Mouse (Mus musculus): ENCODE data around the gene Prkaa2.
"Not testable (repeated sequence)": the region's sequence is repeated elsewhere in the genome, so short reads cannot be mapped to it uniquely, and the experiment has no call there.

Prkaa2 gene

DNA sequence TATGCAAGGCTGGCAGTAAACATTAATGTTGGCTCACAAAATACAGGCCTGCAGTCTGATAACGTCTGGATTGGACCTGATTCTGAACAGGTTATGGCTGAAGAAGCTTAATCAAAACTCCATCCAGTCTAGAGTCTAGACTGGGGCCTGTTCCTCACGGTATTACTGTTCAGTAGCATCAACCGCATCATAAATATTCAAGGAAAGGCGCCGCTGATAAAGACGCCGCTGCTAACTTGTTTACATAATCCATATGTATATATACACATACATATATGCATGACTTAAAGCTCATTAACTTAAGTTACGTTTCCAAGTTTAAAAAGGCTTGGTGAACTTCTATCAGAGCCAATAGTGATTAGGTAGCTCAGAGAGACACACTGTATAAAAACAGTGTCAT is 78.6 kb downstream of the Prkaa2 start:
- in situ Hi-C loops (cut with MseI, MboI) = loop anchor here in 1 of 2 experiments (5.0 kb wide), 1 partner anchor 81 kb away; no protein-coding TSS in a partner anchor

DNA sequence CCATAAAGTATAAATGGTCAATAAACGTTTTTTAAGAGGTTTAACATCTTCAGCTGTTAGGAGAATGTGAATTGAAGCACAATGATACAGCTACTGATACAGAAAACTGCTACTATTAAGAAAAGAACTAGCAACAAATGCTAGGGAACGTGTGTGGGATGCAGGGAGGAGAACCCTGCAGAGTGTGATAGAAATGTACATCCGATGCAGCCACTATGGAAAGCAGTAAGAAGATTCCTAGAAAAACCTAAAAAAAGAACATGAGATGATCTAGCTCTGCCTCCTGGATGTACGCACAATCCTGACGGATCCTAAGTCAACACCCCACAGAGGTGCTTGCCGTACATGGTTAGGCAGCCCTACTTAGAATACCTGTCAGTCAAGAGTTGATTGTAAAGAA is 82.4 kb downstream of the Prkaa2 start:
- in situ Hi-C loops (cut with MseI, MboI) = no loop called here

DNA sequence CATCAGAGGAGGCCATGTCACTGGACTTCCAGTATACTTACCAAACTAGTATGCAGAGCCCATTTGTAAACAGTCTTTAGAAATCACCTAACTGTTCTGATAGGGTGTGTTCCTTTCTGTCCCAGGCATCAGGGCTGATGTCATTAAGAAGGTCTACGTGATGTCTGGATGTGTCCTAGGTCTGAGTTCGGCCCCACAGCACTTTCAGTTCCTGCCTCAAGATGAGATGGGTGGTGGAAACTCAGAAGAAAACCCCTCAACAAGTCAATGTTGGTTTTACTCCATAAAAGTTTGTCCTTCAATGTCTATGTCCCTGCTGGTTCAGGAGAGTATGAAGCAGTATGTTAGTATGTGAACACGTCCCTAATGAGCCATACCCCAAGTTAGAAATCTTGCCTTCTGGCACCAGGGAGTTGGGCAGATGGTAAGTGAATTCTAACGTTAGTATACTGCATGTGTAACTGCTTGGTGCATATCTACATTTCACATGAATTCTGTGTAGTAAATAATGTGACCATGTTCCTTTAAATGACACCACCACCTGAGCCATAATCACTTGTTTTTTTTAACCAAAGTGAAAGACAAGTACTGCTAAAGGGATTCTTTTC is 93.6 kb downstream of the Prkaa2 start:
- in situ Hi-C loops (cut with MseI, MboI) = no loop called here

DNA sequence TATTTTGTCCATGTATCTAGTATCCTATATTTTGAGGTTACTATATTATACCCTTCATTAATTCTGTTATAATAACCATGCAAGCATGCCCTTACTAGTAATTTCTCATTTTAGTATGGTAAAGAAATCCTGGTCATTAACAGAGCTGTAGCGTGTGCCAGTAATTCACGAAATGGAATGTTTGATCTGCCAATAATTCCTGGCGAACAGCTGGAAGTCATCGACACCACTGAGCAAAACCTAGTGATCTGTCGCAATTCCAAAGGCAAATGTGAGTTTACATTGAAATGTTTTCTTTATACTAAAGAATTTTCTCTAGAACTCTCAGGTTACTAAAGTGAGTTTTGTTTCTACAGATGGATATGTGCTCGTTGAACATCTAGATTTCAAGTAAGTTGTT is 94.2 kb downstream of the Prkaa2 start:
- in situ Hi-C loops (cut with MseI, MboI) = no loop called here

DNA sequence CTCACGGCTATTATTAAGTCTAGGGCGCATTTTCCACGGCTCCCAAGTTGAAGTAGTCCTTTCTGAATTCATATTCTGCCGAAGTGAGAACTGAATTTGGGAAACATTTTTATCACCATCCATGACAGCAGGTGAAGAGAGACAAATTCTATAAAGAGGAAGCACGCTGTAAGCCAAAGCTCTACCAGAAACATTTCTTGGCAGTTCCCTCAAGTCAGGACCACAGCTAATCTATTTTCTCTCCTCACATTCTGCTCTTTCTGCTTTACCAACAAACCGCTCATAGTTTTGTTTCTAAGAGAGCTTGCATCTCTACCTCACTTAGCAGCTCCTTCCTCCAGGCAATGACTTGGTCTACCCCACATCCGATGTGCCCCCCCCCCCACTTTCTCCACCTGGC is 96.0 kb downstream of the Prkaa2 start:
- in situ Hi-C loops (cut with MseI, MboI) = no loop called here

DNA sequence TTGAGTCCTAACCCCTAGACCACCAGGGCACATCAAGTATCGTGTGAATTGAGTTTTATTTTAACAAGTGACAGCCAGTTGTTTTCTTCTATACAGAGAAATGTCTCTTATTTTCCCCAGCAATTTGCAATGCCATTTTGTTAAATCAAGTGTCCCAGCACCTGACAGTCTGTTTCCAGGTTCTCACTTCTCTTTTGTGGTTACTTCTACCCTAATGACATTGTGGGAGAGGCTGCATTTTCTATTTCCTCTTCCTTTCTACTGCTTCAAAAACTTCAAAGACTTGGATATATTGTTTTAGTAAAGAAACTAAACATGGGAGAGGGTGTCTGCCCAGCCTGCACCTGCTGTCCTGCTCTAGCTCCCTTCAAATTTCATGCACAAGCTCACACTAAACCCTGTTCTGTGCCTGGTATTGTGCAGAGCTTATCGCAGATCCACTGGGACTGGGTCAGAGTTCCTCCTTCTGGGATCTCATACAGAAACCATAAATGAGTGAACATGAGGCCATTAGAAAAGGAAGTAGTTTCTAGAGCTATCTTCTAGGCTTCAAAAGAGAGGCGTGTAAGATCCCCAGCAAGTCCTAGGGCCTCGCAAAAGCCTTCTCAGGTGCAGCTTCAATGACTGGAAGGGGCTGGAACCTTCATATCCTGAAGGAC is 102.2 kb downstream of the Prkaa2 start:
- in situ Hi-C loops (cut with MseI, MboI) = no loop called here

DNA sequence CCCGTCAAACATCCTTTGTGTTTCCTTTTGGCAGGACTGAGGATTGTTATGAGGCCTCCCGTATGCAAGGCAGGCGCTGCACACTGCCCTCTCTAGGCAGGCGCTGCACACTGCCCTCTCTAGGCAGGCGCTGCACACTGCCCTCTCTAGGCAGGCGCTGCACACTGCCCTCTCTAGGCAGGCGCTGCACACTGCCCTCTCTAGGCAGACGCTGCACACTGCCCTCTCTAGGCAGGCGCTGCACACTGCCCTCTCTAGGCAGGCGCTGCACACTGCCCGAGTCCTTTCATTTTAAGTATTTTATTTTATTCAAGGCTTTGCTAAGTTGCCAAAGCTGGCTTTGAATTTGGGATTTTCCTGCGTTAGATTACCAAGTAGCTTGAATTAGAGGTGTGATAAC is 105.0 kb downstream of the Prkaa2 start:
- in situ Hi-C loops (cut with MseI, MboI) = not testable (repeated sequence)

DNA sequence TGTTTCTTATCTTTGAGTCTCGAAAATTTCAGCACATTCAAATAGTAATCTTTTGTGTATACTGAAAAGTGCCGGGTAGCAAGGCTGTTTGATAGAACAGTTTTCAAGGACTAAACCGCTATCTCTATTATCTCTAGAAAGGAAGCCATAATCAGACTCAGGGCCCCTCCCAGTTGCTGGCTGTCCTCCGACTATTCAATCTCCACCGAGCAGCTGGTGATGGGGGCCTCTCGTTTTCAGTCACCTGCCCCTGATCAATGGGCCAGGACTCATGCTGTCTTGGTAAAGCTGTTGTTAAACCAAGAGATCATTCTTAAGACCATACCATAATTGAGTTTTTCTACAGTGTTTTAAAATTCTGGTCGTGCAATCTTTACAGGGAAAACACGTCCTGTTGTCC is 105.6 kb downstream of the Prkaa2 start:
- in situ Hi-C loops (cut with MseI, MboI) = no loop called here

DNA sequence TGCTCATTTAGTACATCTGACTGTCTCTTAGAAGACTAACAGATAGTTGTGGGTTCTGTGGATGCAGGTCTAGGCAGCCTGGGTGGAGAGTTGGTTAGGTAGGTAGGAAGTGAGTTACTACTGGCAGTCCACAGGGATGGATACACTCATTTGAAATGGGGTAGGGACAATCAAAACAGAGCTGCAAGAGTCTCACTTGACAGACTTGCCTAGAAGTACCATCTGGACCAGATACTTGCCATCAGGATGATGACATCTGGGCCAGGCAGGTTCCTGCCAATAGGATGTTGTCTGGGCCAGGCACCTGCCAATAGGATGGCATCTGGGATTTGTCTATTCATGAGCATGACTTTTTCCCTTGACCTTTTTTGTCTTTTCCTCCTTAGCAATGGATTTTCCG is 108.0 kb downstream of the Prkaa2 start:
- in situ Hi-C loops (cut with MseI, MboI) = no loop called here

DNA sequence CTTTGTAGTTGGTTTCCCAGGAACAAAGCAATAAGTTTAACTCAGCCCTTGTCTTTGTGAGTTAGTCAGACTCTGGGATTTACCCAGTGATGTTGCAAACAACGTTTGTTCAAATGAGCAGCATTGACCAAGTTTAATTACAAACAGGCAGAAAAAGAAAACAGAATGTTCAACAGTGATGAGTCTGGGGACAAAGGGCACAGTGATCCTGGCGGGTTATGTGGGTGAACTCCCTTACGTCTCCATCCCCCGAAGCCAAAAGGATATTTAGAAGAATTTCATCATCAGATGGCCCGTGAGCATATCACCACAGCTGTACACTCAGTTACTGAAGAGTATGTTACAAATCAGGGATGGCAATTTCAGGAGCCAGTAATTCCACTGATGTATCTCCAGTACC is 110.0 kb downstream of the Prkaa2 start:
- in situ Hi-C loops (cut with MseI, MboI) = no loop called here

DNA sequence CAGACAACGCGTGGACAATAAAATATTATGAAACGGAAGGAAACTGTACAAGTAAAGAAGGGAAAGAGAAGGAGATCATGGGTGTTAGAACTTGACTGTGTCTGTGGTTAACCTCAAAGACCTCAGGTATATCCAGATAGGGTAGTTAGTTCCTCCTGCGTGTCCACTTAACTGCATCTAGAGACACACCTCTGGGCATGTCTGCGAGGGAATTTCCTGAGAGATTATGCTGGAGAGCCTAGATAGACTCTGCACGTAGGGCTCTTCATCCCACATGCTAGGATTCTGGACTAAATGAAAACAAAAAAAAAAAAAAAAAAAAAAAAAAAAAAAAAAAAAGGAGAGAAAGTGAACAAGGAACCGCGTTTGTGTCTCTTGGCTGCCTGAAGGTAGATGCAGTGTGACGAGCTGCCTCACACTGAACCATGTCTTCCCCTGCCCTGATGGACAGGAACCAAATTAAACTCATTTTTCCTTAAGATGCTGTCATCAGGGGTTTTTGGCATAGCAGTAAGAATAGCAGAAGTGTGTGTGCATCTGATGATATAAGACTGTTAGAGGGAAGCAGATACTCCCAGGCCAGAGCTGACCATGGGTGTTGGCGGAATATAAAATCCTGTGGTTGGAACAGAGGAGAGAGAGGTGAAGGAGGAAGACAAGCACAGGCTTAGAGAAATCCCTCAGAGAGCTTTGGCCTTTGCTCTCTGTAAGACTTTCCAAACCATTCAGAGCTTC is 116.4 kb downstream of the Prkaa2 start:
- in situ Hi-C loops (cut with MseI, MboI) = no loop called here

DNA sequence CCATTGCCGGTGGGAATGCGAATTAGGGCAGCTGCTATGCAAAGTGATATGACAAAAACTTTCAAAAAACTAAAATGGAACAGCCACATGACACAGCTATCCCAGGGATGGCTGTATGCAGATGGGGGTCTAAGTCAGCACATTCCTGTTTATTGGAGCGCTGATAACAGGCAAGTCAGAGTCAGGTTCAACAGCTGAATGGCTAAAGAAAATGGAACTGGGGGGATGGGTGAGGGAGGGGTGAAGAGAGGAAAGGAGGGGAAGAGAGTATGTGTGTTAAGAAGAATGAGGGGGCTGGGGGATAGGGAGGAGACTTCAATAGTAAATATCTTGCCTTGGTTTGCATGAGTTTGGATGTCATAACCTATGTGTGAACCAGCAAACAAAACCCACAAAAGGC is 117.4 kb downstream of the Prkaa2 start:
- in situ Hi-C loops (cut with MseI, MboI) = no loop called here

DNA sequence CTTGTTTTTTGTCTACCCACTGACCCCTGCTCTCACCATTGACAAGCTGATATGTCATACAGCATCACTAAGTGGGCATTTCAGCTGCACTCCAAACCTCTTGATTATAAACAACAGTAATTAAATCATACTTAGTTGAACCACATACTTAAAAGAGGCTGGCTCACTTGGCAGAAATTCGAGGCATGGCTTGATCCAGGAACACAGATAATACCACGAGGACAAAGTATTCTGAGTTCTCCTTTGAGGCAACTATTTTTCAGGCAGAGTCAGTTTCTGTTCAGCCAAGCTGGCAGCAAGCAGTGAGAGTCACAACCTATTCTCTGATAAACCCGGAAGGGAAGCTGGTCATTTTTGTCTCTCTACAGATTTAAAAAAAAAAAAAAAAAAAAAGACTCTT is 119.0 kb downstream of the Prkaa2 start:
- in situ Hi-C loops (cut with MseI, MboI) = no loop called here

DNA sequence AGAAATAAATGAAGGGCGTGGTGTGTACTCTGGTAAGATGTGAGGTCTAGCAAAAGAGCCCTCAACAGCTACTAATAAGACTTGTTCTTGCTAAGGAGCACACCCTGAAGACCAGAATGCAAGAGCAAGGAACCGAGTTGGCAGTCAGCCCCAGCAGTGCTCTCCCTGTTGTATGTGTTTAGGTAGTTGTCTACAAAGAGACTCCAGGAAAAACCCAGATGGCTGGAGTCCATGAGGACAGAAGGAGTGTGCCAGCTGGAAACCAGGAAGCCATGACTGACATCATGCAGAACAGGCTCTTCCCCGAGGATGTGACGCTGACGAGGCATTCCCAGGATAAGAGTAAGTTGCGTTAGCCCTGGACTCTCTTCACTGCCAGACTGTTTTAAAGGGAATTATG is 119.7 kb downstream of the Prkaa2 start:
- in situ Hi-C loops (cut with MseI, MboI) = no loop called here

DNA sequence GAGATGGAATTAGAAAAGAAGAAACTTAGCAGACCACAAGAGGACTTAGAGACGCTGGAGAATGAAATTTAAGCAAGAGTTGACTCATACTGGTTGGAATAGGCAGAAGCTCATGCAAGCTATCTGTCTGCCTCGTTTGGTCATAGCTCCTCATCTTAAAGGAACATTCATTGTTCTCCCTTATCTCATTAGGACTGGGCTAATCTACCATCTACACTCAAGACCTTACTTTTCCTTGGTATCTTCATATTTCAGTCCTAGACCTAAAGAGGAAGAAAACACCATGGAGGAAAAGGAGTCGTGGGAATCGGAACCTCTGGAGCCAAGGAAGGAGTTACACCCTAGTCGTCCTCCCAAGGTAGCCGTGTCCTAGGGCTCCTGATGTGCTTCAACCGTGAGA is 121.0 kb downstream of the Prkaa2 start:
- in situ Hi-C loops (cut with MseI, MboI) = no loop called here

DNA sequence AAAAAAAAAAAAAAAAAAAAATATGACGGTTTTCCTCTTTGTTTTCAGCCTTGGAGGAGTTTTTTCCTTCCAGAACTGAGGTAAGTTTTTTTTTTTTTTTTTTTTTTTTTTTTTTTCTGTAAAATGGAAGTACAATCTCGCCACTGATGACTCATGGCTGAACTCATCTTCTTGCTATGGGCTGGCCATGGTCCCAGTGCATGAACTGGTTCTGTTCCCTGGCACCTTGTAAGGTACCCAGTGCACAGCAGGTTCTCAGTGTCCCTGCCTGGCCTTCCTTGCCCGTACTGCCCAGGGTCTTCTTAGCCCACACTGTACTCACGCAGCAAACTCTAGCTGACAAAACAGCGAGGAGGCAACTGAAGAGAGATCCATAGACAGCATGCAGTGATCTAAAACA is 121.6 kb downstream of the Prkaa2 start:
- in situ Hi-C loops (cut with MseI, MboI) = no loop called here

DNA sequence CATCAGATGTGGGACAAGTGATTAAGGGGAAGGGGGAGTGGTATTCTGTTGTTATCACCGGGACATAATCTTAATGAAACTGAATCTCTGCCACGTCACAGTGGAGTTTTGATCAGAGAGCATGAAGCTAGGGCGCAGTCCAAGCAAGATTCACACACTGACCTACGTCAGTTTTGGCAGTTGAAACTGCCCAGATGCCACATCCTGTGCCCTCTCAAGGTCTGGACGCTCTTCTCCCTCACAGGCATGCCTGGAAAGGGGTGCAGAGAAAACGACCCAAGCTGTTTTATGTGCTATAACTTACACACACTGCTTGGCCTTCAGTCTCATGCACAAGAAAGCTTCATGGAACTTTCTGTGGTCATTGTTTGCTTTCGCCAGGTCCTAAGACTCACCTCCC is 122.1 kb downstream of the Prkaa2 start:
- in situ Hi-C loops (cut with MseI, MboI) = no loop called here

DNA sequence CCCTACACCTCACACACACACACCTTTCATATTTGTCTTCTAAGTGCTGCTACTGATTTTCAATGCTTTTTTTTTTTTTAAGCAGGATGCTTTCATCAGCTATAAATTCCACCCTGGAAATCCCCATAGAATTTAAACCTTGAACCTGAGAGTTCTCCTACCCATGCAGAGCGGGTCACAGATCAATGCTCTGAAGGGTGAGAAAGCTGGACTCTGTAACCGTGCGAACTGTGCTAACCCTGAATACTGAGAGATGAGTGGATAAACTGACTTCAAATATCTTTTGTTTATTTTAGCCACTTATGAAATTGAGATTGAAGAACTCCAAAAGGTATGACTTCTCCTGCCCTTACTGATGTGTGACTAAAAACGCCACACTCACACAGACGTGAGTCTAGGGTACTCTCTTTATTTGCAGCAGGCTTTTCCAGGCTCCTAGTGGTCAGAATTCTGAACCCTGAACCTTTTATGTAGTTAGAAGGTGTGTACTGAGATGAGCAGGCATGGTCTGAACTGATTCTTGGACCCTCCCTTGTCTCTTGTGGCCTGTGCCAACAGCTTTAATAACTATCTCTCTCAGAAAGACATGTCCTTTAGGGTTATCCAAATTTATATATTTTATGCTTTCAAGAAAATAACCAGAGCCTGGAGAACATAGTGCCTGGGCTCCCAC is 123.6 kb downstream of the Prkaa2 start:
- in situ Hi-C loops (cut with MseI, MboI) = no loop called here

Measured in mouse trophoblast stem cell (cell line).